Mouse (Mus musculus) liver, postnatal 0 days (tissue): ENCODE data around the gene Ptprk. TPM values are rescaled to one million over a fixed set of nuclear protein-coding genes. Genes with fewer than 3 reads are reported as not detected.

ENCODE experiments used
- ATAC-seq: fragments of 200-750 bp; cut with Nextera tagmentation; 2 replicates; pipeline ENCODE4 v1.8.0; 2017; ENCODE audit warnings: mild to moderate bottlenecking, moderate library complexity
- DNase-seq: peaks from one replicate; pipeline ENCODE4 v3.0.0-alpha.2; 2016
- H3K27ac ChIP-seq: fragments of 300-500 bp; sonication (generic); 2 replicates; pipeline ENCODE4 v1.5.1; 2014; ENCODE audit warnings: antibody characterized with exemption, moderate library complexity, mild to moderate bottlenecking, low read depth
- H3K27me3 ChIP-seq: fragments of 300-500 bp; sonication (generic); 2 replicates; pipeline ENCODE4 v1.6.1; 2014; ENCODE audit warnings: low read length, control low read depth, mixed read lengths; ENCODE audit not compliant: insufficient read depth
- H3K36me3 ChIP-seq: fragments of 300-500 bp; sonication (generic); replicated peaks from 2 replicates; pipeline ENCODE4 v1.6.1; 2014; ENCODE audit warnings: mild to moderate bottlenecking, control low read depth, low read length, moderate library complexity, mixed read lengths; ENCODE audit not compliant: insufficient read depth
- H3K4me1 ChIP-seq: fragments of 300-500 bp; sonication (generic); 2 replicates; pipeline ENCODE4 v1.6.1; 2014; ENCODE audit warnings: antibody characterized with exemption, mild to moderate bottlenecking, control low read depth; ENCODE audit not compliant: insufficient read depth
- H3K4me2 ChIP-seq: fragments of 300-500 bp; sonication (generic); 2 replicates; pipeline ENCODE4 v1.6.1; 2014; ENCODE audit warnings: low read depth, mild to moderate bottlenecking, low read length, moderate library complexity, mixed read lengths
- H3K4me3 ChIP-seq: fragments of 300-500 bp; sonication (generic); 2 replicates; pipeline ENCODE4 v1.5.1; 2014; ENCODE audit warnings: low read depth, low read length
- H3K9ac ChIP-seq: fragments of 300-500 bp; sonication (generic); replicated peaks from 2 replicates; pipeline ENCODE4 v1.6.1; 2014; ENCODE audit warnings: mild to moderate bottlenecking, moderate library complexity
- H3K9me3 ChIP-seq: fragments of 300-500 bp; sonication (generic); 2 replicates; pipeline ENCODE4 v1.6.1; 2016; ENCODE audit warnings: mild to moderate bottlenecking, control low read depth, low read length, mixed read lengths
- CTCF ChIP-seq: sonication (generic); IDR thresholded peaks from 2 replicates; pipeline ENCODE4 v1.5.1; 2016; ENCODE audit warnings: antibody characterized with exemption, low read depth
- EP300 ChIP-seq: IDR thresholded peaks from 2 replicates; pipeline ENCODE4 v1.6.1; 2016; ENCODE audit warnings: antibody characterized with exemption, low read depth, mild to moderate bottlenecking
- WGBS: fragments of 180-500 bp; shearing (Covaris S2); extraction: QIAGEN DNeasy Blood & Tissue Kit; methylation state at CpG from one replicate; pipeline ENCODE4 v1.1.7; 2014; ENCODE audit not compliant: insufficient replicate concordance; 5-methylcytosine and 5-hydroxymethylcytosine counted together
- polyA plus RNA-seq: library from polyadenylated mRNA; unstranded; fragments of >200 nt; fragmentation: Nextera tagmentation; extraction: Ambion mirVana; gene quantifications from 2 replicates; pipeline ENCODE4 v1.2.1, GENCODE M21; 2015

Ptprk gene
- polyA plus RNA-seq, 1 experiment from 2014 or later = 11.1 TPM

- no peaks in the 10 kb centered on the region for H3K36me3 ChIP-seq
- WGBS = 80% methylated on average over 2 of the region's 2 CpGs
- no peak overlapping the region for H3K9ac ChIP-seq
- H3K27me3 ChIP-seq = no peaks in the 10 kb centered on the region
- TF ChIP-seq CTCF (no peak), EP300 (no peak)
- H3K9me3 ChIP-seq = no peaks in the 10 kb centered on the region
- ATAC-seq (no peak), DNase-seq (no peak)
- no peak overlapping the region for H3K4me3 ChIP-seq
- H3K4me1 ChIP-seq = no peaks in the 10 kb centered on the region
- no peak overlapping the region for H3K4me2 ChIP-seq
- no peak overlapping the region for H3K27ac ChIP-seq
These were observed 188.9 kb downstream of the Ptprk start for GRCm38 (mm10) chr10:28263546-28263945.

- 81% methylated on average over 4 of the region's 4 CpGs for WGBS
- H3K4me2 ChIP-seq = no peak overlapping the region
- H3K9me3 ChIP-seq = no peaks in the 10 kb centered on the region
- ATAC-seq (no peak), DNase-seq (no peak)
- no peak overlapping the region for H3K4me3 ChIP-seq
- H3K27ac ChIP-seq = no peak overlapping the region
- H3K27me3 ChIP-seq = no peaks in the 10 kb centered on the region
- no peaks in the 10 kb centered on the region for H3K36me3 ChIP-seq
- no peak overlapping the region for H3K9ac ChIP-seq
- H3K4me1 ChIP-seq = no peaks in the 10 kb centered on the region
- TF ChIP-seq CTCF (no peak), EP300 (no peak)
These were observed 195.7 kb downstream of the Ptprk start for GRCm38 (mm10) chr10:28270273-28270672.

GRCm38 (mm10) chr10:28271729-28272606 lies 197.3 kb downstream of the Ptprk start:
- DNase-seq = no peak
- no peaks in the 10 kb centered on the region for H3K36me3 ChIP-seq
- H3K4me1 ChIP-seq = no peaks in the 10 kb centered on the region
- TF ChIP-seq CTCF (no peak), EP300 (no peak)
- H3K4me2 ChIP-seq = peak overlapping the region; percentile 44; the same call in 1 of the 2 replicates
- ATAC-seq = peak; percentile 76
- 0 out of 2 replicates have a peak overlapping the region, but pooled peaks have one; percentile 4 for H3K4me3 ChIP-seq
- H3K27ac ChIP-seq = peak overlapping the region; percentile 51
- H3K9ac ChIP-seq = no peak overlapping the region
- 63% methylated on average over 8 of the region's 8 CpGs for WGBS
- H3K27me3 ChIP-seq = no peaks in the 10 kb centered on the region
- H3K9me3 ChIP-seq = no peaks in the 10 kb centered on the region

- Histone ChIP-seq H3K4me2 (no peak overlapping the region), H3K4me1 (no peaks in the 10 kb centered on the region), H3K9me3 (no peaks in the 10 kb centered on the region), H3K27me3 (no peaks in the 10 kb centered on the region), H3K27ac (no peak overlapping the region), H3K4me3 (no peak overlapping the region), H3K9ac (no peak overlapping the region), H3K36me3 (no peaks in the 10 kb centered on the region)
- WGBS = 60% methylated on average over 2 of the region's 2 CpGs
- TF ChIP-seq CTCF (no peak), EP300 (no peak)
- no peak for ATAC-seq
- no peak for DNase-seq
These were observed 204.1 kb downstream of the Ptprk start for GRCm38 (mm10) chr10:28278757-28279156.

GRCm38 (mm10) chr10:28297531-28297930 lies 222.9 kb downstream of the Ptprk start:
- no peak overlapping the region for H3K4me3 ChIP-seq
- no peak overlapping the region for H3K4me2 ChIP-seq
- H3K36me3 ChIP-seq = no peaks in the 10 kb centered on the region
- DNase-seq = no peak
- no peak for TF ChIP-seq EP300
- TF ChIP-seq CTCF = no peak
- no peaks in the 10 kb centered on the region for H3K9me3 ChIP-seq
- no peaks in the 10 kb centered on the region for H3K27me3 ChIP-seq
- ATAC-seq = no peak
- H3K4me1 ChIP-seq = no peaks in the 10 kb centered on the region
- WGBS = 46% methylated on average over 1 of the region's 1 CpGs
- no peak overlapping the region for H3K9ac ChIP-seq
- no peak overlapping the region for H3K27ac ChIP-seq

GRCm38 (mm10) chr10:28299207-28299606 lies 224.6 kb downstream of the Ptprk start:
- Histone ChIP-seq H3K4me1 (no peaks in the 10 kb centered on the region), H3K27me3 (no peaks in the 10 kb centered on the region), H3K9ac (no peak overlapping the region), H3K4me2 (no peak overlapping the region), H3K9me3 (no peaks in the 10 kb centered on the region), H3K36me3 (no peaks in the 10 kb centered on the region), H3K4me3 (no peak overlapping the region), H3K27ac (no peak overlapping the region)
- DNase-seq (no peak), ATAC-seq (no peak)
- TF ChIP-seq CTCF (no peak), EP300 (no peak)
- 80% methylated on average over 4 of the region's 4 CpGs for WGBS
